Mouse (Mus musculus): ENCODE data around the gene Disp3.

GRCm38 (mm10) chr4:148232615-148233014 is 55.1 kb downstream of the Disp3 start:
- TF ChIP-seq CTCF (IDR thresholded peaks at IDR 0.05; ENCODE audit: low read depth, low read length) (no peak), POLR2A (IDR thresholded peaks at IDR 0.05; ENCODE audit: extremely low read depth, insufficient read depth, low read length) (no peak)
